ENCODE assay signal across 8 mouse cellular contexts in genomic region chr11:121420379-121420778, GRCm38 (mm10). TPM values are rescaled to one million over a fixed set of nuclear protein-coding genes. Genes with fewer than 3 reads are reported as not detected.
DNase-seq lines count a peak whose midpoint lies in the region; ATAC-seq lines count a peak whose summit lies in the region.

No protein-coding gene starts in this region.

- no peaks in the 10 kb centered on the region for H3K27me3 ChIP-seq in lung, embryonic 15.5 days
- no peaks in the 10 kb centered on the region for H3K27me3 ChIP-seq in forebrain, embryonic 10.5 days (ENCODE audit: poor library complexity, severe bottlenecking)
- H3K27me3 ChIP-seq in limb, embryonic 11.5 days (ENCODE audit: control insufficient read depth, insufficient read depth, low read length): no peaks in the 10 kb centered on the region
- H3K27me3 ChIP-seq in neural tube, embryonic 15.5 days (replicated peaks): no peaks in the 10 kb centered on the region

- H3K4me1 ChIP-seq in lung, embryonic 15.5 days: peaks cover 15% of the 10 kb centered on the region
- peaks cover 16% of the 10 kb centered on the region for H3K4me1 ChIP-seq in forebrain, embryonic 10.5 days
- no peaks in the 10 kb centered on the region for H3K4me1 ChIP-seq in limb, embryonic 11.5 days (ENCODE audit: control insufficient read depth, insufficient read depth, low read length)
- peaks cover 16% of the 10 kb centered on the region for H3K4me1 ChIP-seq in neural tube, embryonic 15.5 days

- DNase-seq in lung, postnatal 14 days: no peak
- no peak for DNase-seq in forebrain, embryonic 10.5 days (ENCODE audit: extremely low spot score, low spot score)
- no peak for DNase-seq in limb, embryonic 11.5 days (ENCODE audit: low spot score)
- no peak for DNase-seq in left cerebral cortex, postnatal 10 days (ENCODE audit: extremely low spot score in 1 of 2, low spot score in 2 of 2)
- DNase-seq in thymus, postnatal 36 days: no peak
- DNase-seq in layer of hippocampus, adult 8-10 months (ENCODE audit: low spot score in 2 of 2): no peak

- no peaks in the 10 kb centered on the region for H3K9me3 ChIP-seq in lung, embryonic 15.5 days
- no peaks in the 10 kb centered on the region for H3K9me3 ChIP-seq in forebrain, embryonic 10.5 days
- no peaks in the 10 kb centered on the region for H3K9me3 ChIP-seq in limb, embryonic 11.5 days (ENCODE audit: control insufficient read depth, low read length)
- no peaks in the 10 kb centered on the region for H3K9me3 ChIP-seq in neural tube, embryonic 15.5 days (replicated peaks)

- no peaks in the 10 kb centered on the region for H3K36me3 ChIP-seq in lung, embryonic 15.5 days
- no peaks in the 10 kb centered on the region for H3K36me3 ChIP-seq in forebrain, embryonic 10.5 days (replicated peaks)
- no peaks in the 10 kb centered on the region for H3K36me3 ChIP-seq in limb, embryonic 11.5 days (ENCODE audit: control insufficient read depth, insufficient read depth, low read length)
- H3K36me3 ChIP-seq in neural tube, embryonic 15.5 days: no peaks in the 10 kb centered on the region

- H3K4me3 ChIP-seq in lung, embryonic 15.5 days: no peak overlapping the region
- H3K4me3 ChIP-seq in forebrain, embryonic 10.5 days: peak overlapping the region; percentile 82
- H3K4me3 ChIP-seq in limb, embryonic 11.5 days (ENCODE audit: low read depth, low read length): no peak overlapping the region; the same call in 1 of the 2 replicates
- peak overlapping the region; percentile 70 for H3K4me3 ChIP-seq in neural tube, embryonic 15.5 days (replicated peaks)

- H3K9ac ChIP-seq in lung, embryonic 15.5 days: peak overlapping the region; percentile 48; the same call in 1 of the 2 replicates
- H3K9ac ChIP-seq in limb, embryonic 11.5 days (ENCODE audit: low read length): no peak overlapping the region
- H3K9ac ChIP-seq in neural tube, embryonic 15.5 days (replicated peaks): peak overlapping the region; percentile 42; the same call in 1 of the 2 replicates

- 47% methylated on average over 5 of the region's 5 CpGs for WGBS in lung, embryonic 15.5 days
- 48% methylated on average over 5 of the region's 5 CpGs for WGBS in forebrain, embryonic 10.5 days
- WGBS in limb, embryonic 11.5 days: 61% methylated on average over 5 of the region's 5 CpGs
- 57% methylated on average over 5 of the region's 5 CpGs for WGBS in neural tube, embryonic 15.5 days

- ATAC-seq in lung, embryonic 15.5 days (ENCODE audit: borderline replicate concordance, extremely low read depth, low FRiP score, low TSS enrichment): no peak
- ATAC-seq in limb, embryonic 11.5 days (ENCODE audit: insufficient number of reproducible peaks, low FRiP score, low TSS enrichment, low read depth): no peak
- no peak for ATAC-seq in neural tube, embryonic 15.5 days (ENCODE audit: low FRiP score)

- H3K4me2 ChIP-seq in lung, embryonic 15.5 days: peak overlapping the region; percentile 87
- H3K4me2 ChIP-seq in limb, embryonic 11.5 days (ENCODE audit: low read depth, severe bottlenecking): peak overlapping the region; percentile 79
- H3K4me2 ChIP-seq in neural tube, embryonic 15.5 days: peak overlapping the region; percentile 88

- intact Hi-C loops in left cerebral cortex, postnatal 10 days (cut with DNase I): loop anchor here (5.0 kb wide), 1 partner anchor 33 kb away; the partner anchor contains the start of gene Rab40b

- no peak overlapping the region for H3K27ac ChIP-seq in lung, embryonic 15.5 days
- H3K27ac ChIP-seq in forebrain, embryonic 10.5 days: peak overlapping the region; percentile 85; the same call in 1 of the 2 replicates
- no peak overlapping the region for H3K27ac ChIP-seq in limb, embryonic 11.5 days (replicated peaks; ENCODE audit: low read depth, low read length)
- no peak overlapping the region; the same call in 1 of the 2 replicates for H3K27ac ChIP-seq in neural tube, embryonic 15.5 days (replicated peaks)

RNA-seq across cellular contexts. Expression of gene Fn3krp, which starts 0.8 kb away (rescaled TPM):
- 6.1 and 8.0 TPM in 2 replicates for polyA plus RNA-seq in lung, embryonic 15.5 days (2015; fragmentation: Nextera tagmentation; extraction: Ambion mirVana)
- polyA plus RNA-seq in forebrain, embryonic 10.5 days (2016; fragmentation: Nextera tagmentation; extraction: Ambion mirVana): 7.8 and 8.1 TPM in 2 replicates
- polyA plus RNA-seq in limb, embryonic 11.5 days (2014; fragmentation: Nextera tagmentation; extraction: Ambion mirVana): 7.8 and 8.3 TPM in 2 replicates
- polyA plus RNA-seq in neural tube, embryonic 15.5 days (2015; fragmentation: Nextera tagmentation; extraction: Ambion mirVana): 9.7 and 9.9 TPM in 2 replicates
- total RNA-seq in left cerebral cortex, postnatal 10 days (2021): 10 to 100 TPM; 21.7 to 21.9 TPM
- total RNA-seq in layer of hippocampus, adult 8-10 months (2022): 10 to 100 TPM; 48.4 to 51.6 (median 51.1) TPM

RNA-seq across cellular contexts. Expression of gene Fn3k, which starts 14.3 kb away (rescaled TPM):
- 0.68 and 1.0 TPM in 2 replicates for polyA plus RNA-seq in lung, embryonic 15.5 days (2015; fragmentation: Nextera tagmentation; extraction: Ambion mirVana)
- polyA plus RNA-seq in forebrain, embryonic 10.5 days (2016; fragmentation: Nextera tagmentation; extraction: Ambion mirVana): 0.58 and 0.79 TPM in 2 replicates
- polyA plus RNA-seq in limb, embryonic 11.5 days (2014; fragmentation: Nextera tagmentation; extraction: Ambion mirVana): 0.45 and 0.55 TPM in 2 replicates
- 6.7 and 9.5 TPM in 2 replicates for polyA plus RNA-seq in neural tube, embryonic 15.5 days (2015; fragmentation: Nextera tagmentation; extraction: Ambion mirVana)
- 10 to 100 TPM; 16.0 to 19.0 TPM for total RNA-seq in left cerebral cortex, postnatal 10 days (2021)
- total RNA-seq in layer of hippocampus, adult 8-10 months (2022): 10 to 100 TPM; 40.7 to 57.9 (median 49.9) TPM

RNA-seq across cellular contexts. Expression of gene Tbcd, which starts 31.4 kb away (rescaled TPM):
- polyA plus RNA-seq in lung, embryonic 15.5 days (2015; fragmentation: Nextera tagmentation; extraction: Ambion mirVana): 36.7 and 37.1 TPM in 2 replicates
- 53.3 and 57.1 TPM in 2 replicates for polyA plus RNA-seq in forebrain, embryonic 10.5 days (2016; fragmentation: Nextera tagmentation; extraction: Ambion mirVana)
- polyA plus RNA-seq in limb, embryonic 11.5 days (2014; fragmentation: Nextera tagmentation; extraction: Ambion mirVana): 35.4 and 36.3 TPM in 2 replicates
- polyA plus RNA-seq in neural tube, embryonic 15.5 days (2015; fragmentation: Nextera tagmentation; extraction: Ambion mirVana): 56.7 and 56.8 TPM in 2 replicates
- total RNA-seq in left cerebral cortex, postnatal 10 days (2021): 10 to 100 TPM; 57.4 to 57.9 TPM
- 10 to 100 TPM; 40.3 to 43.8 (median 42.4) TPM for total RNA-seq in layer of hippocampus, adult 8-10 months (2022)

RNA-seq across cellular contexts. Expression of gene Rab40b, which starts 32.3 kb away (rescaled TPM):
- polyA plus RNA-seq in lung, embryonic 15.5 days (2015; fragmentation: Nextera tagmentation; extraction: Ambion mirVana): 5.3 and 6.0 TPM in 2 replicates
- polyA plus RNA-seq in forebrain, embryonic 10.5 days (2016; fragmentation: Nextera tagmentation; extraction: Ambion mirVana): 0.77 and 1.0 TPM in 2 replicates
- 2.5 and 3.3 TPM in 2 replicates for polyA plus RNA-seq in limb, embryonic 11.5 days (2014; fragmentation: Nextera tagmentation; extraction: Ambion mirVana)
- polyA plus RNA-seq in neural tube, embryonic 15.5 days (2015; fragmentation: Nextera tagmentation; extraction: Ambion mirVana): 15.5 and 18.4 TPM in 2 replicates
- total RNA-seq in left cerebral cortex, postnatal 10 days (2021): 10 to 100 TPM; 31.5 to 35.0 TPM
- 10 to 100 TPM; 49.0 to 57.9 (median 53.8) TPM for total RNA-seq in layer of hippocampus, adult 8-10 months (2022)

Comparison
In these comparisons a context has a peak if more than half of its experiments do, and no peak if none do; other contexts are left out.
1. H3K4me3 ChIP-seq: peak in forebrain, embryonic 10.5 days (single experiment) and neural tube, embryonic 15.5 days (single experiment); none in lung, embryonic 15.5 days (single experiment) and limb, embryonic 11.5 days (single experiment).
2. Peak in every context shown above with its lines, with median percentiles within 50 percentile points of each other: H3K4me2 ChIP-seq.